Mouse (Mus musculus) layer of hippocampus, postnatal 14 days (tissue): ENCODE data around the gene Nid2. TPM values are rescaled to one million over a fixed set of nuclear protein-coding genes. Genes with fewer than 3 reads are reported as not detected.

Experiments used
- DNase-seq, 2 experiments: peaks; one replicate each; pipeline ENCODE4 v3.0.0; 2021 to 2022; ENCODE audit warnings: low spot score in 2 of 2, mixed read lengths in 1 of 2
- total RNA-seq, 2 experiments: library from RNA; stranded (reverse); gene quantifications; 2 replicates each; pipeline ENCODE4 v1.2.3; 2021

Nid2 gene
- total RNA-seq, 2 experiments from 2014 or later: 8.6 to 17.2 TPM

DNA sequence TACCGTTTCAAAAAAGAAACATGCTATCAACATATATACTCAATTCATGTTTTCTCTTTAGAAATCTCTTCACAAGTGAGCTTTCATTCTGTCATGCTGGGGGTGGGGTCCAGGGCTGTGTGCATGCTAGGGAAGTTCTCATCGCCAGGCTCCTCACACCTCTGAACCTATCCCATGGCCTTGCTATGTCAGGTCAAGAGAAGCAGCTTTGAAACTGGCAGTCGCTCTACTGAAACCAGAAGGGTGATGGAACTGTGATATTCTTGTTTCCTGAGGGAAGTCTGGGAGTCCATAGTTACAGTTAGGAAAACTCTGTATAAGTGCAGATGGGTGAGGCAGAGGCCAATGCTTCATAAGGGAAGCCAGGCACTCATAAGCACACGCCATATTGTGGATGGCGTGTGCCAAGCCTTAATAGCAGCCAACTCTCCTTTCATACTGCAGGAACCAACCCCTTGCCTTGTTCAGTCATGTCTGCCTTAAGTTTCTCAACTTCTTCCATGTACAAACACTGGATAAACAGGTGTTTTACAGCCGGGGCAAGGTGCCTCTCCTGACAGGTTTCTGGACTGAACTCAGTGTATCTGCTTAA lies 10.8 kb upstream of the Nid2 start:
- DNase-seq: peak; percentile 18 to 48

DNA sequence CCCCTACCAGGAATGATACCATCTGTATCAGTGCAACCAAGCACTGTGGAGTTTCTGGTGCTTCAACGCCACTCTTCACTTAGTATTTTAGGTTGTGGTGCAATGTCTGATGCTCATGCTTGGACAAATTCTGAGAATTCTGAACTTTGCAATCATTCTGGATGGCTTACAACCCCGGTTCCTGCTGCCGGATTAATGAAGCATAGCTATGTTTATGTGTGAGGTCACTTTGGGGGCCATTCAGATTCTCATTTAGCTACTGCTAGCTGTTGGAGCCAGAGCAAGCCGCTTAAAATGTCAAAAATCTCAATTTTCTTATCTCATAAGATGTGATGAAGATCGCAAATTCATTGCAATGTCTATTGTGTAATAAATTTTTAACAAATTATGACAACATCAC lies 6.2 kb upstream of the Nid2 start:
- no peak for DNase-seq

DNA sequence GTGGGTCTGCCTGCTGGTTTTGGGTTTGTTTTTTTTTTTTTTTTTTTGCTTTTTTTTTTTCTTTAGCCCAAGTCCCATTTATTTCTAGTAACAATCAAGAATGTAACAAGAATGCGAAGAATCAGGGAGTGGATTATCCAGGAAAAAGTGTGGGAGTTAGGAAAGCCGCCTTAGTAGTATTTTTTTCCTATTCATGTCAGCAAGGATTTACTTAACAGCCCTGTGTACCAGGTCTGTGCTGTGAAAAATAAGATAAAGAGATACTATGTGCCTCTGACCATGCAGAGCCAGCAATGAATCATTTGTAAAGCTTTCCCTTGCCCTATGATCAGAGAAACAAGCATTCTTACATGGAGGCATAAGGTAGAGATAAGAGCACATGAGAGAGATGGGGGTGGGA lies 4.8 kb upstream of the Nid2 start:
- DNase-seq: no peak

DNA sequence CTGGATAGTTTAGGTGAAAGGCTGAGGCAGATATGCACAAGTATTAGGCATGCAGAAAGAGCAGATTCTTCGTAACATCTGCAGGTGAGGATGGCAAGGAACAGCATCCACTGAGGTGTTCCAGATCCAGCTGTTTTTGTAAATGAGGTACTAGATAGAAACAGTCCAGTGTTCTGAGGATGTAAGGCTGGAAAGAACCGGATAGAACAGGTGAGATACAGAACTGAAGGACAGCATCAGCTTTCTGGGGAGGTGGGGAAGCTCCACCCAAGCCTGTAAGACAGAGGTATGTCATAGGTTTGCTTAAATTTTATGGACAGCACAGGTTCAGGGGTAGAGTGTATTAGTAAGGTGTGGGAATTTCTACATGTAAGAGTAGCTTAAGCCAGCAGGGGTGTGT lies 4.3 kb upstream of the Nid2 start:
- no peak for DNase-seq

DNA sequence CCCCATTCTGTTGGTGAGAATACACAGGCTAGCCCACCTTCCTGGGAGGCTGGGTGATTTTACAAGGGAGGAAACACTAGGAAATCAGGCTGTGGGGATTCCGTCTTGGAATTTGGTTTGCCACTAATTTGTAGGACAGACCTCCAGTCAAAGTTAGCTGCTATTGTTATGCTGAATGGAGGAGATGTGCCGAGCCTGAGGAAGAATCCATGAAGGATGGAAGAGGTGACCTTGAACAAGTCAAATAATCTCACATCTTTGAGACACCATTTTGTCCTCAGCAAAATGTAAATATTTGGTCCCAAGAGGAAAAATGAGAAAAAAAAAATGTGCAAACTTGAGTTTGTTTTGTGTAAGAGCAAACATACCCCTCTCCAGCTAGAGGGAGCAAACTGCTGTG lies 1.3 kb upstream of the Nid2 start:
- no peak for DNase-seq

DNA sequence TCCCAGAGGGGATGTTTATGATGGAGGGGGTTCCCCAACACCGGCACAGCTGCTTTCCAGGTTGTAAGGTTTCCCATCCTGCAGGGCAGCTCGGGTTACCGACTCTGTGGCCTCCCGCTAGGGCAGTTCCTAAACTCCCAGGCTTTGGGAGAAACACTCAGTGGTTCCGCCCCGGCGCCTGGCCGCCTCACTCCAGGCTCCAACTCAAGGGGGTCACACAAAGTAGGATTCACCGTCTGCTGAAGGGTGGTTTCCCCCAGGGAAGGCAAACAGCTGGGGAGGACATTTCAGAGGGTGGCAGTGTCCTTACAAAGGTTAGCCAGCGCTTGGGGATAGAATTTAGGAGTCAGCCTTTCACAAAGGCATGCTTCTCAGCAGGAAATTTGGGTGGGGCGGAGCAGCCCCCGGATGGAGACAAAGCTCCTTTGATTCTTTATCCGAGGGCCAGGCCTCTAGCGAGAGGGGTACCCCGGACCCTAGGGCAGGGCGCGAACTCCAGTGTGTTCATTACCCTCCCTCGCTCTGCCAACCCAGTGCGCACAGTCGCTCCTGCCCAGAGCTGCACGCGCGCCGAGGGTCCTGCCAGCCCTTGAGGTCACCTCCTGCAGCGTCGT lies 547 bp upstream of the Nid2 start:
- no peak for DNase-seq

DNA sequence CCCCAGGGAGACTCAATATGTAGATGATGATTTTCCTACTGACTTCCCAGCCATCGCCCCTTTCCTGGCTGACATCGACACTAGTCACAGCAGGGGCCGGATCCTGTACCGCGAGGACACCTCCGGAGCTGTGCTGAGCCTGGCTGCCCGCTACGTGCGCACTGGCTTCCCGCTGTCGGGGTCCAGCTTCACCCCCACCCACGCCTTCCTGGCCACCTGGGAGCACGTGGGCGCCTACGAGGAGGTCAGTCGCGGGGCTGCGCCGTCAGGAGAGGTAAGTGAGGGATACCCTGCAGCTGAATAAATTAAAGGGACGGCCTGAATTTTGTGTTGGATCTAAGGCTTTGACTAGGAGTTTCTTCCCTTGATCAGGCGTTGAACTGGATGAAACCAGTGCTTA lies 1.2 kb downstream of the Nid2 start:
- no peak for DNase-seq

DNA sequence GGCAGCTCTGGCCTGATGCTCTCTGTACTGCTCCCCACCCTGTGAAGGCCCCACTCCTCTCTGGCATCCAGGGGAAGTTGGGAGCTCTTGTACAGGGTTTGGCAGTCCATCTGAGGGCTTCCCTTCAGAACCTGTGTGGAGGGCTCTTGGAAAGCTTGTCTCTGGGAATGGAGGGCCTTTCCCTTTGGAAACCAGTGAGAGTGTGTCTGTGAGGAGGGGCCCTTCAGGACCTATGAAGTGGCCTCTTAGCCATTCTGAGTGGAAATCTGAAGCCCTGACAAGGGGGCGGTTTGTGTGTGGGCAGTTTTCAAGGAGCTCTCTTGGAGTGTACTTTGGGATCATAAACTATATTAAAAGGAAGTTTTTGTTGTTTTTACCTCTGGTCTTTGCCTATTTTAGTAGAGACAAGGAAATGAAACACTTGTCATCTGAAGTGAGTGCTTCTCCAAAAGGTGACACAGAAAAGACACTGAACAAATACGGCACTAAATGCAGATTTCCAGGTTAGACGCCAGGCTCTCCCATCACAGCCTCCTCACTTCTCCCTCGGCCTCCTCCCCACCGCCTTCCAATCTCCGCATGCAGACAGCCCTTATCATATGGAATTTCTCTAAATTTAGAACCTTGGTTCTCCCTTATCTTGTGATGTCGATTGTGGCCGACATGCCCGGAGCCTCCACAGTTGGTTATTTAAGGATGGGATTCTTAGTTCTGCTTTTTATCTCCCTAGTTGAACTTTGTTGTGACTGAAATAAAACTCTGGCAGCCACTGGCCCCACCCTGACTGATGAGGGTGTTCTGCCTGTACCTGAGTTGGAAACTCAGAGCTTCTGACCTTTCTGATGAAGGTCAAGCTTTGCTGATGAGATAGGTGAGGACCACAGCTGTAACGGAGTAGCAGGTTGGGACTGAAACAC lies 8.5 kb downstream of the Nid2 start:
- DNase-seq: no peak

DNA sequence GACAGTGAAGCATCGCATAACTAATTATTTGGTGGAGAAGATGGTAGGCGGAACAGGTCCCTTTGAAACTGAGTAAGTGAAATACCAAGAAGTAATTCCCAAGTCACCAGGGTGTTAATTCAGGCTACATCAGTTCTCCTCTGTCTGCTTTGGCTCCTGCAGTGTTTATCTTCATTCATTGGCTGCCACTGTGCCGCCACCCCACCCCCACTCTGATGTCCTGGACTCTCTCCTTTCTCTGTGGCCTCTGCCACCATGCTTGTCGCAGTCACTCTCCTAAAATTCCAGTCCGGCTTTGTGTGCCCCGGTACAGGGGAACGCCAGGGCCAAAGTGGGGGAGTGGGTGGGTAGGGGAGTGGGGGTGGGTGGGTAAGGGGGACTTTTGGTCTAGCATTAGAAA lies 9.7 kb downstream of the Nid2 start:
- no peak for DNase-seq

DNA sequence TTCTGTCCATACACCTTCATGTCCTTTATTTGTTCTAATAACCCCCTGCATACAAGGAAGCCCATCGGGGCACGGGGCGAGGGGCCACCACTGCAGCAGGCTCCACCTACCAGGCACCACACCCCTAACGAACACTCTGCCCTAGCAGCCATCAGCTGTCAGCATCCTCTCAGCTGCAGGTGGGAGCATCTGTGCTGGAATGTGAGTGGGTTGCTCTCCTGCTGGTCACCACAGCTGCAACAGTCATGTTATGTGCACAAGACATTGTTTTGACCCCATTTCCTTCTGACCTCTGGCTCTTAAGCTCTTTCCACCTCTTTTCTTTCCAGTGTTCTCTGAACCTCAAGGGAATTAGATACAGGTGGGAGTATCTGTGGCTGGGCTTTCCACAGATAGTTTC lies 10.9 kb downstream of the Nid2 start:
- DNase-seq: no peak

DNA sequence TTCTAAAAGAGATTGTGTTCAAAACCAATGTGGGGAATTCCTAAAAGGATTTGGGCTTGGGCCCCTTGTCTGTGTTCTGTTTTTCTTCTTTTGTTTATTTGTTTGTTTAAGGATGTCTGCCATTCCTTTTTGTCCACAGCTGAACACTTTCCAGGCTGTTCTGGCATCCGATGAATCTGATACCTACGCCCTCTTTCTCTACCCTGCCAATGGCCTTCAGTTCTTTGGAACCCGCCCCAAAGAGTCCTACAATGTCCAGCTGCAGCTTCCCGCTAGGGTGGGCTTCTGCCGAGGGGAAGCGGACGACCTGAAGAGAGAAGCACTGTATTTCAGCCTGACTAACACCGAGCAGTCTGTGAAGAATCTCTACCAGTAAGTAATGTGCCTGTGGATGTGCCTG lies 12.5 kb downstream of the Nid2 start:
- peak in 1 of 2 experiments; percentile 33 for DNase-seq

DNA sequence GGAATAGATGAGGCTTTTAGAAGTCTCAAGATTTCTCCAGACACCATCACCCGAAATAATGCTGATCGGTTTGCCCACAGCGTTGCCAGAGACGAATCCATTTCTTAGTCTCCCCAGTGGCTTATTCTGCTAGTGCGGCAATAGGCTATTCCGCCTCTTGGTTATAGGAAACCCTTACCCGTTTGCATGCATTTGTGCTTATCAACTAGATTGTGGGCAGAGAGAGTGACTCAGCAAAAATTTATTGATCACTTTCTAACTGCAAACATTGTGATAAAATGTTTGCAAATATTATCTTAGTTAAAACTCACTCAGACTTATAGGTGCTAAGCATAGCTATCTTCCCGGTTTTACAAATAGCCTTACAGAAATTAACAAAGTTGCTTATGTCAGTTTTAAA lies 13.3 kb downstream of the Nid2 start:
- no peak for DNase-seq

DNA sequence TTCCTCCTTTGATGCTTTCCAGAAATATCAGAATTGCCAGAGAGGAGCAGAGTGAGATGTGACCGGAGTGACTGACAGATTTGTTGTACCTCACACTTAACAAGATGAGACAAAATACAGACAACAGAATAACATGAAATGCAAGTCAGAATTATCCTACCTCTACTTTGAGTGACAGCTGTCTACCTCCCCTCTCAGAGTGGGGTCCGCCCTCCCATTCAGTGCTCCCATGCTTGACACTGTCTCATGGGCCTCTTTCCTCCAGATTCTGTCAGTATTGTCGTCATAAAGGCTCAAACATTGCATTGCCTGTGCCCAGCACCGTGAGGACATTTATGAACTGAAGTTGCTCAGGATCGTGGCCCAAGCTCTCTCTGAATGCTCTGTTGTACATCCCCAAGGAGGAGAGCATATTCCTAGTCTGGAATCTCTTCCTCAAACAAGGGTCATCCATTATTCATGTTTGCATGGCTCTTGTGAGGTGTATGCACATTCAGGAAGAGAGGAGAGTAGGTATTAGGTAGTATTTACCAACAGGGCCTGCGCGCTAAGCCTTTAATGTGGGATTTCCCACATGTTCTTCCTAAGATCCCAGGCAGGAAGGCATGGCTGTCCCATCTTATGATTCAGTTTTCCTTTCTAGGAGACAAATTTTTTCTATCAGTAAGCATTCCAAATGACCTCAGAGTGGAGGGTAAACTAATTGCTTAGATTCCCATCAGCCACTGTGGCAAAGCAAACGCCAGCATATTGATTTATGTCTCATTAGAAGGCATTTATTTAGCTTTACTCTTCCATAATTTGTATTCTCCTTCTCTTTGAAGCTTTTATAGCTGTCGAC lies 14.7 kb downstream of the Nid2 start:
- DNase-seq: no peak

DNA sequence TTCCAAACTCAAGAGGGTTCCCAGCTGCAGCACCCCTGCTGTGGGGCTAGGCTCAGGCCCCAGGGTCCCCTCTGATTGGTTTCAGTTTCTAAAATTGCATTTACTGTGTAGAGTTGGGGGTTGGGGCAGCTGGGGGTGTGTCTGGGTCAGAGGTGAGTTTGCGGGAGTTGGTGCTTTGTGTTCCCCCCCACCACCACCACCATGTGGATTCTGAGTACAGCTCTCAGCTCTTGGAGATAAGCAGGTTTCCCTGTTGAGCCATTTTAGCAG lies 15.2 kb downstream of the Nid2 start:
- no peak for DNase-seq

DNA sequence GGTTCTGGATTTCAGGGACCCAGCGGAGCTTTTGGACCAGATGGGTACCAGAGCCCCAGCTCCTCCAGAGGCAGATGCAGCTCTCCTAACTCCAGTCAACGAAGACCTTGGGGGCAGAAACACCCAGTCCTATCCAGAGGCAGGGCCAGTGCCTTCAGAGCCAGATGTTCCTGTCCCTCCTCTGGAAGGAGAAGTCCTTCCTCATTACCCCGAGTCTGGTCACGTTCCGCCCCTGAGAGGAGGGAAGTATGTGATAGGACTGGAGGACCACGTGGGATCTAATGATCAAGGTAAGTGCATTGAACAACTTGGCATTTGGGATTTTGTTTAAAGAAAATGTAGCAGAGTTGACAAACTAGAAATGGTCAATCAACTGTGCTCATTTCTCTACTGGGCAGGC lies 17.6 kb downstream of the Nid2 start:
- no peak for DNase-seq

DNA sequence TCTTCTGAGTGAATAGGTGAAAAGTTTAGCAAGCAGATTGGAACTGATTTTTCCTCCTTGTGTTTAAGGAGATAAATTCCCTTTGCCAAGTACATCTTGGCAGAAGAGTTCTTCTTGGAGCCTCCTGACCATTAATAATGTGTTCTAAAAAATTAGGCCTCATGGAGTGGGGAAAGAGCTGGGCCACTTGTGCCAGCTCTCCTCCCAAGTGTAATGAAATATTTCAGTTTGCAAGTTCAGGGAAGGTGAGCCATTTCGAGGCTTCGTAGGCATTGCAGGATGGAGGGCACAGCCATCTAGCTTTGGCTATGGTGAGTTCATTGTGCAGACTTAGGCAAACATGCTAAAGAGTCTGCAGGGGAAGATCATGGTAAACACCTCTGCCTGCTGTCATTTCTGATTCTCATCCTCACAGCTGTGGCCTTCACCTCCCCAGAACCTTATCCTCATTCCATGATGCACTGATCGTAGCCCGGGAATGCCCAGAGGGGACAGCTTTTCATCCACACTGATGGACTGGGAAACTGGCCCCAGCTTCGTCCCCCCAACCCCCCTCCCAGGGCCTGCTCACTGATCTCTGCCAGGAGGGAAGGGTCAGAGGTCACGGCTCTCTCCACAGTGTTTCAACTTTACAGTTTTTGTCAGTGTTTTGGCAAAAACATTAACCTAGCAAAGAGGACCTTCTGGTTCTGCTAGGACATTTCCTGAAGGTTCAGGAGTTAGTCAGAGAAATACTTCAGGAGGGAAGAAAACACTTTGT lies 18.6 kb downstream of the Nid2 start:
- no peak for DNase-seq

DNA sequence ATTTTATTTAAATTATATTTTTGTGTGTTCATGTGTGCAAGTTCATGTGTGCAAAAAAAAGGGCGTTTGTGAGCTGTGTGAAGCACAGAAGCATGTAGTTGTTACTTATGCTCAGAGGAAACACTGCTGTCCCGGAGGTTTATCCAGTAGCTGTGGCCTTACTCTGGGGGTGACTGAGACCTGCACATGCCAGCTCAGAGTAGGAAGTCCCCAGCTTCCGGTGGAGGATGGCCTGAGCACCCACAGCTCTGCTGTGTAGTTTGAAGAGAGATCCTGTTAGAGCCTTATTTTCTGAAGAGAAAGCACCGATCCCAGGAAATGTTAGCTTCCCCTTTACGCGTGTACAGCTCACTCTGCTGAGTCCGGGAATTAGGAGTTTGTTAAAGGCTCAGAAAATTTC lies 20.1 kb downstream of the Nid2 start:
- DNase-seq: no peak

DNA sequence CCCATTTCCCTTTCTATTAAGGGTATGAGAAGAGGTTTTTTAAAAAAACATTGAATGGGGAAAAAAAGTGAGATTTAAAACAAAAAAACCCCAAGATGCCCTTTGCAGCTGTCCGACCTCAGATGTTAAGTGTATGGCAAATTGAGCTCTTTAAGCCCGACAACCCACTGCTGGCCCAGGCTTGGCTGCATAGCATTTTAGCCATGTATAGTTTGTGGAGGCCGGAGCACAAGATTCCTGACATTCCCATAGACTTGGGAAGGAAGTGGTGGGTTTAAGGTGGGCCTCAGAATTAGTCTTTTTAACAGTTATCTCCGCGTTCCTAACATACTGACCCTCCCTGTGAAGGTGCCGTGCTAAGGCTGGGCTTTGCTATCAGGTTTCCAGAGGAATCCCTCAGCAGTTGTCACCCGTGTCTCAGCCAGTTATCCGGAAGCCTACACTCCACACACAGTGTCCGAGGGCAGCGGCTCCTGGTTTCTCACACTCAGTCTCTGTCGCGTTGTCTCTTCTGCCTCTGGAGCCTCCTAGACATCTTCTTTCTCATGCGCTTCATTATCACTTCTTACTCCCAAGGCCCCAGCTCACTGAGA lies 23.1 kb downstream of the Nid2 start:
- no peak for DNase-seq

DNA sequence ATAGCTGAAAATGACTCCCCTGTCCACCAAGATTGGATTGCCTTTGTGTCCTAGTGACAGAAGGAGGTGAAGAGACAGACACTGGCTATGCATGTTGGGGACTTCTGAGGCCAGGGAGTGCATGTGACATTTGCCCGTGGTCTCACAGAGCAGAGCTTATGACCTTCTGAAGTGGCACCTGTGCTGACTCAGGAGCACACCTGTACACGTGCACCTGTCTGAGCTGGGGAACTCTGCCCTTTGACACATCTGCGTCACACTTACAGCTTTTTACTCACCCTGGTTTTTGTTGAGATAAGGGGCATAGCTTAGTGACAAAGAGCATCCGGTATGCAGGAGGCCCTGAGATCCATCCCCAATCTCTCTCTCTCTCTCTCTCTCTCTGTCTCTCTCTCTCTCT lies 24.4 kb downstream of the Nid2 start:
- DNase-seq: no peak

DNA sequence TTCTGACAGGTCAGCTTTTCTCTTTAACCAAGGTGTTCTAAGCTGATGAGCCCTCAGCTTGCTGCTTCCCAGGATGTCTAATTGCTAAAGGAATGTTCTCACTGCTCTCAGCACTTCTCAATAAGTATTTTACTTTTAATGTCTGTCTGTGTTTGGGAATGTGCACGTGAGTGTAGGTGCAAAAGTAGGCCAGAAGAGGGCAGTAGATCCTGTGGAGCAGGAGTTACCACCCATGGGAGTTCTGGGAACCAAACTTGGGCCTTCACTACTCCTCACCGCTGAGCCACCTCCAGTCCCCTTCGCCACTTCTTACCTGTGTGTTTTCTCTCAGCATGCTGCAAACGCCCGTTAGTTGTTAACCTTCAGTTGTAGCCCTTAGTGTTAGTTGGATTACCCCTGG lies 25.1 kb downstream of the Nid2 start:
- no peak for DNase-seq

DNA sequence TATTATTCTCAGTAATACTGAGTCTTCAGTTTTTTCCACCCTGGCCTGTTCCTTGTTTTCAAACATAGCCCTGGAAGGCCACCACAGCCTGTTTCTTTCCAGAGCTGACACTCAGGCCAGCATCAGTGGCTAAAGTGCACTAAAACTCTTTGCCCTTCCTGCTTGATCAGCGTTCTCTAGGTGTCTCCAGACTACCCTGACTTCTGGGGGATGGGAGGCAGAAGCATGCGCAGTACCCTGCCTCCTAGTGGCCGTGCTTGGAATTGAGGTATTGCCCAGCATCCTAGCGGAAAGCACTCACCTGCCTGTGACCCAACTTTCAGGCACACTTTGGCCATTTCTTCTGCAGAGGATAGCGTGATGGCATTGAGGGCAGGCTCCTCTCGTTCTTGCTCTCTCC lies 25.8 kb downstream of the Nid2 start:
- DNase-seq: peak in 1 of 2 experiments; percentile 26
